Mouse (Mus musculus) adrenal gland, postnatal 25 days (tissue): Measurements from ENCODE around the gene Hsp90ab1. TPM values are rescaled to one million over a fixed set of nuclear protein-coding genes. Genes with fewer than 3 reads are reported as not detected.
A peak's percentile ranks its signal among the peaks of the same experiment; 100 is the strongest.

Experiments
- DNase-seq: peaks from one replicate; pipeline ENCODE4 v3.0.0; 2021; ENCODE audit warnings: mixed read lengths
- total RNA-seq: library from RNA; stranded (reverse); gene quantifications from 2 replicates; pipeline ENCODE4 v1.2.3, GENCODE M21; 2021

Gene Hsp90ab1
- total RNA-seq, 1 experiment from 2014 or later, result 1,940 TPM

DNA sequence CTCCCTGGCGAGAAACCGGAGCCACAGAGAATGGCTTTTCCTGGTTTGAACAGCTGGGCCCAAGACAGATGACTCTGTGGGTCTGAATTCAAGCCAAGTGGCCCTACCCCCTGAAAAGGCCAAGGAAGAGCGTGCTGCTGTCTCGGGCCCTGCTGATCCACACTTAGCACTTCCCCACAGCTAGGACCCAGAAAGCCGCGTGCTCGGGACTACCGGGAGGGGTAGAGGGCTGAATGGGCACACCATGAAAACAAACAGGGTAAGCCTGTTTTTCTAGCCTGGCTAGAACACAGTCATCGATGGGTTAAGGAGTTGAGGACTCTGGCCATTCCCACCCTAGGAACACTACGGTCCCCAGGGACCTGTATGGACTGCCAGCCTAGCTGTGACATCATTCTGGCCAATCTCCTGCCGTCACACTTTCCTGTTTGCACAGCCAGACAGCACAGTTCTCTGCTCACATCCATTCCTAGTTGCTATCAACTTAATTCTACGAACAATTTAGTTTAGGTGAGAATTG is 7.9 kb upstream of the Hsp90ab1 start:
- peak; percentile 31 for DNase-seq

DNA sequence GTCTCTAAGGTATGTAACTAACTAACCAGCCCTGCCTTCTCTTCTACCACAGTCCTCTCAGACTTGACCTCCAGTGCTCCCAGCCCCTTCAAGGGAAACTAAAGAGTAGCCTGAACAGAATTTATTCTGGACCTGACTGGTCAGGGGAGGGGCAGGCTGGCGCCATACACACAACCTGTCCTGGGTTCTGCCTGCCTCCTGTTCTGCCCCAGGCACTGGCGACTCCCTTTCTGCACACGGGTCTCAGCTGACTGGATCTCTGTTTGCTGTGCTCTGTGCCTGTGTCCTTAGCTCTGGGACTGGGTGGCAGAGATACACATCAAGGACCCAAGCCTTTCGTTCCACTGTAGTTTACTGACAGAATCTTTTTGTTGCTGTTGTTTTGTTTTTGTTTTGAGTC is 6.5 kb upstream of the Hsp90ab1 start:
- DNase-seq, result no peak

- DNase-seq, result no peak
Observed at GRCm38 (mm10) chr17:45578843-45579242, 5.8 kb upstream of the Hsp90ab1 start.

DNA sequence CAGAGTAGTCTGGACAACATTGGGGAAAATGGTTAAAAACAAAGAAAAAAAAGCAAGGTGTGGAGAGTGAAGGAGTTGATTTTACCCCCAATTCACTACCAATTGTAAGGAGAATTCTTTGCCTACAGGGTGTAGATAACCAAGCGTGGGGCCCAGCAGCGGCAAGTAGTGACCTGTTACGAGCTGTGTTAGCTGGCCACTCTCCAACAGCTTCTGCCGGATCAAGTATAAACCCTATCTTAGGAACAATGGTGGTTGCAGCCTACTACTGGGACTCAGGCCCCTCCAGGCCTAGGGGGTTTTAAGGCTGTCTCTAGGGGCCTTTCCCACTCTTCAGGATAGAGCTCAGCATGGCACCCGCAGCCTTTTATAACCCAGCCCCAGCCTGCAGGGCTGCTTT is 5.2 kb upstream of the Hsp90ab1 start:
- no peak for DNase-seq

DNA sequence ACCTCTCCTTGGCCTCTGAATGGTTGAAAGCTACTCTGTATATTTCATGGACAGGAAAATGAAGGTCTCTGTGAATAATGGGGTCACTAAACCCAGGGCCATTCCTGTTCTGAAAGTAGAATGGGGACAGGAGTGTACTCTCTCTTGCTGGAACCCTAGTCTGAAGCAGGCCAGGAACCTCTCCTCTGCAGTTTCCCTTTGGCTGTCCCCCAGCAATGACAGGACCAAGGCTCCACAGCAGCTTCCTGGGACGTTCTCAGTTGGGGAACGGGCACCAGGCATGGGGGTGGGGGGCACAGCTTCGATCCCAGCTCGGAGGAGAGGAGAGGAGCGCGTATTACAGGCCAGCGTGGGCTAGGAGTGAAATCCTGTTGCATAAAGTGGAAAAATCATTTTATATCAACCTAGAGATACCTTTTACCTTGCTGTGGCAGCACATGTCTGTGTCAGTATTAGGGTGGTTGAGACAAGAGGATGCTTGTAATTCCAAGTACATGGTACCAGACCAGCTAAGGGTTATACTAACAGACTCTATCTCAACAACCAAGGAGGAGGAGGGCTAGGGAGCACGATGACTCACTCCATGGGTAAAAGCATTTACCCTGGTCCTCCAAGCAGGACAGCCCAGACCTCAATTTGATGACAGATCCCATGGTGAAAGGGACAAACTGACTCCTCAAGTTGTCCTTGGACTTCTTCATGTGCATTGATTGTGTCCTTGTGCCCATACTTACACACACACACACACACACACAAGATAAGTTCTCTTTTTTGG is 2.2 kb upstream of the Hsp90ab1 start:
- no peak for DNase-seq

- DNase-seq, result peak; percentile 75
Observed at GRCm38 (mm10) chr17:45574129-45574761, 1.2 kb upstream of the Hsp90ab1 start.

DNA sequence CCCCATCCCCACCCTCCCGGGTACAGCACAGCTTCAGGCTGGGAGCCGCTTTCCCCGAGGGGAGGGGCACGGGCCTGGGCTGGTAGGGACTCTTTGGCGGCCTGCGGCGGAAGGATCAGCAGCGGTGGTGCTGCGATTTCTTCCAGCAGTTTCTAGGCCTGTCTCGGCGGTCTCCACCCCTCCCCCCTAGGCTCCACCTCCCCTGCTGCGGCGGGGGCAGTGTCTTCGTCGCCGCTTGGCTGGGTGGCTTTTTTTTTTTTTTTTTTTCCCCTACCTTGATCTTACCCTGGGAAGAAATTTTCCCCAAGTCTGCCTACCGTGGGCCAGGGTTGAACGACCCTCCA is 681 bp upstream of the Hsp90ab1 start:
- DNase-seq, result peak; percentile 97

DNA sequence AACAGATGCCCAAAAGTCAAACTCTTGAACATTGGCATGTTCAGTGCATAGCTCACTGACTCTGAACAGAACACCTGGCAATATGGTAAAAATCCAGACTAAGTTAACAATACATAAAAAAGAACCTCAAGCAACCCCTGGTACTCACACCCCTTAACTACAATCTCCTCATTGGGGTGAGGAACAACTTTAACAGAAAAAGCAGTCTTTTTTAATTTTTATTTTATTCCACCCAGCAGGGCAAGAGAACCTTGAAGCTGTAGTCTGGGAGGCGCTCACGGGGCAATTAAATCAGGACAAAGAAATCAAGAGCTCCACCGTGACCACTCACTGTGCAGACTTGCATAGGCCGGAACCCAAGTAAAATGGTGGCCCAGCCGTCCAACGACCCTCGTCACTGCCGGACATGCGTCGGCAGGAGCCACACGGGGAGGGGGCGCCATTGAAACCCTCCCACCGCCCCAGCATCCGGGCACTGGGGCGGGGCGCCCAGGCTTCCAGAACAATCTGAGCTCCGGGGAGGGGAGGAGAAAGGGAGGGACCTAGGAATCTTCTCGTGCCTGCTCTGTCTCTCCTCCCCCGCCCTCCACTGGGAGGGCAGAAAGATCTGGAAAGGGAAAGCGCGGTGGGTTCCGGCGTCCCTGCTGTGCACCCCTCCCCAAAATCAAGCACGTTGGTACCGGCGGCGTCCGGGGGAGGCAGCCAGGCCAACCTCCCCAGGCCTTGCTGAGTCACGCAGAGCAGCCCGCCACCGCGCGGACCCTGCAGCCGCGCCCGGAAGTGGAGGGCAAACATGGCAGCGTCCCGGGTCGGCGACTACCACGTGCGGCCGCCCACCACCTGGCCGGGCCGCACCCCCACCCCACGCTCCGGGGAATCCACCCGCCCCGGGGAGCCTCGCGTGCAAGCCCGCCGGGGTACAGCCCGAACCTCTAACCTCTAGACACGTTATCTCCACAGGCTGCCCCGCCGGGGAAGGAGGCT is 676 bp downstream of the Hsp90ab1 start:
- peak; percentile 79 for DNase-seq

- no peak for DNase-seq
Observed at GRCm38 (mm10) chr17:45569999-45570398, 3.1 kb downstream of the Hsp90ab1 start.

DNA sequence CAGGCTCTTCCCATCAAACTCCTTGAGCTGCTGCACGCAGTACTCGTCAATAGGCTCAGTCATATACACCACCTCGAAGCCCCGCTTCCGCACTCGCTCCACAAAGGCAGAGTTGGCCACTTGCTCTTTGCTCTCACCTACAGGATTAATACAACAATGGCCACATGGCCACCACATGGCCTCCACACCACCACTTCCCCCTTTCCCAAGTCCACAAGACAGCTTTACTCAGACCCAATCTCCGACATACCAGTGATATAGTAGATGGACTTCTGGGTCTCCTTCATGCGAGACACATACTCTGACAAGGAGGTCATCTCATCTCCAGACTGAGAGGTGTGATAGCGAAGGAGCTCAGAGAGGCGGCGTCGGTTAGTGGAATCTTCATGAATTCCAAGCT is 4.1 kb downstream of the Hsp90ab1 start:
- no peak for DNase-seq

DNA sequence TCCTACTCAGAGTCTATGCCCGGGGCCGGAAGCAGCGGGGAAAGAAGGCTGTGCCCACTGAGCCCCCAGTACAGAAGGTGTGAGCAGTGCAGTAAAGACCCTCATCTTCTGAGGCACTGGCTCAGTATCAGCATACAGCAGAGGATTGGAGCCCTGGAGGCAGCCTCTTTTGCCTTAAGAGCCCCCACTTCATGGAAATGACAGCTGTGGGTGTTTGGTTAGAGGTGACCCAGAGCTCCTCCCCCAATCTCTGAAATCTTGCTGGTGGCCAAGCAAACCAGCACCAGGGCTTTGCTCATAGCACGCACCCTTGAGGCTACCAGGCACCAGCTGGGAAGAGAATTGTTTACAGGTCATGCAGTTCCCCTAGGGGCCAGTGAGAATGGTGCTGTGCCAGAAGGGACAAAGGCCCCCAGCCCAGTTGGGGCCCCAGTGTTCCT is 5.9 kb downstream of the Hsp90ab1 start:
- no peak for DNase-seq

DNA sequence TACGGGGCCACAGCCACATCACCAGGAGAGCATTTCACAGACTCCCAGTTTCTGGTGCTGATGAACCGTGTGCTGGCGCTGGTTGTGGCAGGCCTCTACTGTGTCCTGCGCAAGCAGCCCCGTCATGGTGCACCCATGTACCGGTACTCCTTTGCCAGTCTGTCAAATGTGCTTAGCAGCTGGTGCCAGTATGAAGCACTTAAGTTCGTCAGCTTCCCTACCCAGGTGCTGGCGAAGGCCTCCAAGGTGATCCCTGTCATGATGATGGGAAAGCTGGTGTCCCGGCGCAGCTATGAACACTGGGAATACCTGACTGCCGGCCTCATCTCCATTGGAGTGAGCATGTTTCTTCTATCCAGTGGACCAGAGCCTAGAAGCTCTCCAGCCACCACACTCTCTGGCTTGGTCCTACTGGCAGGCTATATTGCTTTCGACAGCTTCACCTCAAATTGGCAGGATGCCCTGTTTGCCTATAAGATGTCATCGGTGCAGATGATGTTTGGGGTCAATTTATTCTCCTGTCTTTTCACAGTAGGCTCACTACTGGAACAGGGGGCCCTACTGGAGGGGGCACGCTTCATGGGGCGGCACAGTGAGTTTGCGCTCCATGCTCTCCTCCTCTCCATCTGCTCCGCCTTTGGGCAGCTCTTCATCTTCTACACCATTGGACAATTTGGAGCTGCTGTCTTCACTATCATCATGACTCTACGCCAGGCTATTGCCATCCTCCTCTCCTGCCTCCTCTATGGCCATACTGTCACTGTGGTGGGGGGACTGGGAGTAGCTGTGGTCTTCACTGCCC is 6.5 kb downstream of the Hsp90ab1 start:
- no peak for DNase-seq

DNA sequence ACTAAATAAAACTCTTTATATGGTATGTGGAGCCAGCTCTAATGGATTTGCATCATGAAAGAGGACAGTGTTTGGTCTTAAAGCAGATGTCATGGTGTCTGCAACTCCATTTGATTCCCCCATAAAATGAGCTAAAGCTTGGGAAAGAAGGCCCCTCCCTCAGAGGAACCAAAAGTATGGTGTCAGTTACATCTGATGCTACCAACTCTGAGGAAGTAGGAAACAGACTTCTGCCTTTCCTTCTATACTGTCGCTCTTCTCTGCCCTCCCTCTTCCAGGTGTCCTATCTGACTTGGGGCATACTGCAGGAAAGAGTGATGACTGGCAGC is 7.1 kb downstream of the Hsp90ab1 start:
- DNase-seq, result no peak

- no peak for DNase-seq
Observed at GRCm38 (mm10) chr17:45565103-45565502, 8.0 kb downstream of the Hsp90ab1 start.

DNA sequence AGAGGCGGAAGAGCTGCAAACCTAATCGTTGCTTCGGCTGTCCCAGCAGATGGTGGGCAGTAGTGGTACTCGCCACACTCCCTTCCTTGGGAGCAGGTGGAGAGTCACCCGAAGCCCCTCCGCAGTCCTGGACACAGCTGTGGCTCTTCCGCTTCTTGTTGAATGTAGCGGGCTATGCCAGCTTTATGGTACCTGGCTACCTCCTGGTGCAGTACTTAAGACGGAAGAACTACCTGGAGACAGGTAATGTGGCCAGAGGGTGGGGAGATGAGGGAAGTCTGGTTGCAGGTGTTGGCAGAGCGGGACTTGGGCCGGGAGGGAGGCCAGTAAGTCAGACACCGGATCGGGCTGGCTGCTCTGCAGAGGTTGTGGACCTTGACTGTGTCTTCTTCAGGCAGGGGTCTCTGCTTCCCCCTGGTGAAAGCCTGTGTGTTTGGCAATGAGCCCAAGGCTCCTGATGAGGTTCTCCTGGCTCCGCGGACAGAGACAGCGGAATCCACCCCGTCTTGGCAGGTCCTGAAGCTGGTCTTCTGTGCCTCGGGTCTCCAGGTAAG is 8.5 kb downstream of the Hsp90ab1 start:
- DNase-seq, result no peak

DNA sequence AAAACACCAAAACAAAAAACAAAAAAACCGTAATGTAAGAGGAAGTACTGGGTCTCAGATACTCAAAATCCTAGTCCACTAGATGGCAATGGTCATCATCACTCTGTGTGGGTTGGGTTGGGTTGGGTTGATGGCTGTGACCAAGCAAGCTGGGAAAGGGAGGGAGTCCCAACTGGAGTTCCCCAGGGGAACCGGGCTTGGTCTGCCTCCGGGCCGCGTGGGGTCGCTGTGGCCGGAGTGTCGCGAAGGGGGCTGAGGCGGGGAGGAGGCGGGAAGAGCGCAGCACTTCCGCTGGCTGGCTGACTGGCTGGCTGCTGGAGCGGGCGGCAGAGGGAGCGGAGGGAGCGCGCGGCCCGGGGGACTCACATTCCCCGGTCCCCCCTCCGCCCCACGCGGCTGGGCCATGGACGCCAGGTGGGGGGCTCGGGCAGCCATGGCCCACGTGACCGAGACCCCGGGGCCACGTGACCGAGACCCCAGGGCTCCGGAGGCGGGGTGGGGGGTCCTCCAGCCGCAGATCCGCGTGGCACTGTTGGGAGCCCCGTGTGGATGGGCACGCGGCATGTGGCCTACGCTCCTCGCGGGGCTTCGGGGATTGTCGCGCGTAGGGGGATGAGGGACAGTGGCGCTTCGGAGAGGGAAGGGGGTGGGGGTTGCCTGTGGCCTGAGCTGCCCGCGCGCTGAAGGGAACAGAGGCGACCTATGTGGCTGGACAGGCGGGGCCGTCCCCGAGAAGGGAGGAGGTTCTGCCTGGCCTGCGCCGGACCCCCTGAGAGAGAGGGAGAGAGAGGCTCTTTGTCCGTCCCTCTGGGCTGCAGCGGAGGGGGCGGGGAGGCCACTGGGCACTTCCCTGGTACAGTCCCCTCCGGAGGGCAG is 9.2 kb downstream of the Hsp90ab1 start, which contains the start of gene Slc35b2:
Gene Slc35b2 (plus strand): TSS at position 220 of the 876 bp plus-strand sequence.
- DNase-seq, result peak; percentile 97

DNA sequence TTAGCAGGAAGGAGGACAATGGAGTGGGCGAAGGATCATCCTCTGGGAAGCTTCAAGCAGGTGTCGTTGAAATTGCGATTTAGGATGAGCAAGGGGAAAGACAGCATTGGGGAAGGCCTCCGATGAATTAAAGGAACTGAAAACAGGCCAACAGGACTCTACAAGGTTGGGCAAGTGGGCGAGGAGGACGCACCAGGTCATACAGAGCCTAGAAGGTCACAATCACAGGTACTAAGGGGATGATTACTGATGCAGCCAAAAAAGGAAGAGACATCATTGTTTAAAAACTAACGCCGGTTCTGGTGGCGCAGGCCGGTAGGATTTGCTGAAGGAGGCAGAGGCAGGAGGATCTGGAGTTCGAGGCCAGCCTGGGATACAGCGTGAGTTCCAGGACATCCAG is 9.9 kb downstream of the Hsp90ab1 start:
- DNase-seq, result no peak

DNA sequence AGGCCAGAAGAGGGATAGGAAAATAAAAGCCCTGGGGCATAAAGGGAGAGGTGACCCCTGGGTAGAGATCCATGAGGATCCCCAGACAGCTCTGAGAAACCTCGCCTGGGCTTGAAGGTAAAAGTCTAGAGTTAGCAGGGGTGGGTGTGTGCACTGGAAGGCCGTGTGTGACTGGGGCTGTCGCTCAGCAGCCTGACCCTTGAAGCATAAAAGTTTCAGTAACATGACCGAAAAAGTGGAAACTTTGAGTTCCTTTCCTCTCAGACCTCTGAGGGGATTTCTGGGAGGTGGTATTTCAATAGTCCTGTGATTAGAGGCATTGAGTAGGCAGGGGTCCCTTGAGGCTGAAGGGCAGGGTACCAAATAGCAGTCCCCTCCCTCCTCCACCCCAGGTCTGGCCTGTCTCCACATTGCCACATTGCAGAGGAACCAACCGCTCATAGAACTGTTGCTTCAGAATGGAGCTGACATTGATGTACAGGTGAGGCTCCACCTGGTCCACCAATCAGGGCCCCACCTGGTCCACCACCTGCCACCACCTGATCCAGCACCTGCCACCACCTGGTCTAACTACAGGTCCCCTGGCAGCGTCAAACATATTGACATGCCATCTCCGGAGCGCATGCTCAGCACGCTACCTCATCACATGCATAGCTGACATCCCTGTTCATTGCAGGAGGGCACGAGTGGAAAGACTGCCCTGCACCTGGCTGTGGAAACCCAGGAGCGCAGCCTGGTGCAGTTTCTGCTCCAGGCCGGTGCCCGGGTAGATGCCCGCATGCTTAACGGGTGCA is 13.1 kb downstream of the Hsp90ab1 start:
- no peak for DNase-seq
